In genomic region chrX:160426930-160427329, GRCm38 (mm10) we compare ENCODE assay signal across 25 mouse cellular contexts. TPM values are rescaled to one million over a fixed set of nuclear protein-coding genes. Genes with fewer than 3 reads are reported as not detected.
DNase-seq lines count a peak whose midpoint lies in the region; ATAC-seq and TF ChIP-seq lines count a peak whose summit lies in the region.
"Had no signal": no experiment of that assay in that cellular context is flagged by ENCODE, and none has a peak within 500 bp of the region (broad histone marks: within the 10 kb centered on the region; RNA-seq: fewer than 3 reads in every experiment).

No protein-coding gene starts in this region.

- no peak for TF ChIP-seq RAD21 in MEL (IDR thresholded peaks at IDR 0.05; ENCODE audit: low read depth, low read length)

- TF ChIP-seq CTCF in liver, adult 2 months (IDR thresholded peaks at IDR 0.05; ENCODE audit: low read depth, low read length) = no peak
- no peak for TF ChIP-seq CTCF in MEL (IDR thresholded peaks at IDR 0.05 in 2 of 3, conservative IDR thresholded peaks at IDR 0.05 in 1 of 3; ENCODE audit: control insufficient read depth in 1 of 3, insufficient read depth in 1 of 3, low read depth in 2 of 3, low read length in 3 of 3, poor library complexity in 1 of 3, severe bottlenecking in 1 of 3)

- no peak for TF ChIP-seq EP300 in MEL (IDR thresholded peaks at IDR 0.05; ENCODE audit: low read depth in 1 of 2, low read length in 2 of 2)

- no peaks in the 10 kb centered on the region for H3K79me2 ChIP-seq in liver, adult 2 months (ENCODE audit: control insufficient read depth, insufficient read depth, low read length)
- no peaks in the 10 kb centered on the region for H3K79me2 ChIP-seq in MEL (ENCODE audit: control insufficient read depth, insufficient read depth, low read length, poor library complexity)

- no peak for TF ChIP-seq POLR2A in liver, adult 2 months (IDR thresholded peaks at IDR 0.05; ENCODE audit: extremely low read depth, insufficient read depth, low read length)
- TF ChIP-seq POLR2A in MEL (IDR thresholded peaks at IDR 0.05; ENCODE audit: control insufficient read depth in 1 of 2, insufficient read depth in 1 of 2, low read depth in 1 of 2, low read length in 2 of 2, poor library complexity in 1 of 2) = no peak

- no peak overlapping the region for H3K4me3 ChIP-seq in liver, adult 2 months (ENCODE audit: insufficient read depth, low read depth, low read length)
- no peak overlapping the region for H3K4me3 ChIP-seq in liver, embryonic 12.5 days
- H3K4me3 ChIP-seq in MEL (ENCODE audit: control insufficient read depth in 1 of 2, insufficient read depth in 1 of 2, low read depth in 2 of 2, low read length in 2 of 2) = no peak overlapping the region
- H3K4me3 ChIP-seq: embryonic facial prominence, embryonic 15.5 days; erythroblast, embryonic 14.5 days; forebrain, embryonic 10.5 days; gastrocnemius, adult 2 months; heart, adult 2 months; heart, embryonic 13.5 days; hindbrain, embryonic 13.5 days had no signal

- no peak overlapping the region for H3K27ac ChIP-seq in liver, adult 2 months (replicated peaks; ENCODE audit: insufficient read depth, low read depth, low read length)
- no peak overlapping the region for H3K27ac ChIP-seq in liver, embryonic 12.5 days
- H3K27ac ChIP-seq in MEL (ENCODE audit: control insufficient read depth, low read depth, low read length) = no peak overlapping the region
- H3K27ac ChIP-seq: embryonic facial prominence, embryonic 15.5 days; forebrain, embryonic 10.5 days; gastrocnemius, adult 2 months; heart, adult 2 months; heart, embryonic 13.5 days; hindbrain, embryonic 13.5 days; hindbrain, postnatal 0 days had no signal

- H3K4me2 ChIP-seq in liver, embryonic 12.5 days = no peak overlapping the region
- H3K4me2 ChIP-seq: embryonic facial prominence, embryonic 15.5 days; heart, embryonic 13.5 days; hindbrain, embryonic 13.5 days had no signal

- H3K9ac ChIP-seq in liver, adult 2 months (ENCODE audit: low read depth, low read length) = no peak overlapping the region
- H3K9ac ChIP-seq in liver, embryonic 12.5 days = no peak overlapping the region
- H3K9ac ChIP-seq in MEL (ENCODE audit: control insufficient read depth, low read depth, low read length, poor library complexity, severe bottlenecking) = no peak overlapping the region
- H3K9ac ChIP-seq: embryonic facial prominence, embryonic 15.5 days; heart, embryonic 13.5 days; hindbrain, embryonic 13.5 days had no signal

- H3K27me3 ChIP-seq in liver, adult 2 months (ENCODE audit: control insufficient read depth, insufficient read depth, low read length) = no peaks in the 10 kb centered on the region
- H3K27me3 ChIP-seq in liver, embryonic 12.5 days (replicated peaks) = no peaks in the 10 kb centered on the region
- peaks cover 2 to 4% of the 10 kb centered on the region in 2 experiments; a peak in 3 of 4 replicates for H3K27me3 ChIP-seq in MEL (ENCODE audit: control insufficient read depth in 1 of 2, insufficient read depth in 2 of 2, low read length in 2 of 2)

- DNase-seq in heart, adult 11 months = peak; percentile 82
- DNase-seq in heart, adult 8-10 months (ENCODE audit: low spot score) = no peak
- peak; percentile 28 for DNase-seq in liver, adult 2 months (ENCODE audit: extremely low read depth, low read depth, low spot score)
- peak; percentile 20 for DNase-seq in MEL (ENCODE audit: low read depth, low spot score)
- no peak for DNase-seq in urinary bladder, postnatal 4 days (ENCODE audit: low spot score in 2 of 2)
- DNase-seq: adrenal gland, postnatal 10 days; B cell, adult 2 months; cerebellum, adult 11 months; cerebellum, adult 8-10 months; cerebellum, postnatal 14 days; embryo, embryonic 11 days; gastrocnemius, adult 2 months; gastrocnemius, postnatal 25 days; heart, adult 2 months; heart, postnatal 4 days had no signal

- H3K4me1 ChIP-seq in liver, adult 2 months (ENCODE audit: control insufficient read depth, insufficient read depth, low read length) = peaks cover 4% of the 10 kb centered on the region
- no peaks in the 10 kb centered on the region for H3K4me1 ChIP-seq in liver, embryonic 12.5 days
- no peaks in the 10 kb centered on the region for H3K4me1 ChIP-seq in MEL (ENCODE audit: control insufficient read depth in 1 of 2, insufficient read depth in 2 of 2, low read length in 2 of 2)
- H3K4me1 ChIP-seq: embryonic facial prominence, embryonic 15.5 days; heart, embryonic 13.5 days; hindbrain, embryonic 13.5 days had no signal

- no peak for ATAC-seq in liver, embryonic 12.5 days
- peak; percentile 38 for ATAC-seq in megakaryocyte, adult 5-6 weeks (ENCODE audit: poor library complexity, severe bottlenecking)
- ATAC-seq in activated CD4-positive, CD25-positive, alpha-beta regulatory T cell, adult 4 months = no peak
- ATAC-seq: forebrain, embryonic 14.5 days; hindbrain, postnatal 0 days had no signal

- H3K36me3 ChIP-seq in liver, adult 2 months (ENCODE audit: control insufficient read depth, insufficient read depth, low read length) = no peaks in the 10 kb centered on the region
- H3K36me3 ChIP-seq in liver, embryonic 12.5 days = no peaks in the 10 kb centered on the region
- no peaks in the 10 kb centered on the region for H3K36me3 ChIP-seq in MEL (ENCODE audit: control insufficient read depth in 1 of 2, insufficient read depth in 2 of 2, low read length in 2 of 2)
- H3K36me3 ChIP-seq: embryonic facial prominence, embryonic 15.5 days; forebrain, embryonic 10.5 days; heart, embryonic 13.5 days; hindbrain, embryonic 13.5 days had no signal

- no peaks in the 10 kb centered on the region for H3K9me3 ChIP-seq in liver, embryonic 12.5 days (replicated peaks)
- H3K9me3 ChIP-seq in MEL (replicated peaks; ENCODE audit: insufficient read depth, low read length) = no peaks in the 10 kb centered on the region
- H3K9me3 ChIP-seq: embryonic facial prominence, embryonic 15.5 days; forebrain, embryonic 10.5 days; heart, embryonic 13.5 days; hindbrain, embryonic 13.5 days had no signal

- 43% methylated on average over 1 of the region's 1 CpGs for WGBS in liver, adult 2 months
- WGBS in liver, embryonic 12.5 days (ENCODE audit: insufficient replicate concordance) = 56% methylated on average over 1 of the region's 1 CpGs

TF ChIP-seq in MEL, 35 proteins besides CTCF, POLR2A, EP300 and RAD21:
- TF ChIP-seq ELF1 (IDR thresholded peaks at IDR 0.05; ENCODE audit: low read depth, low read length) (no peak), HCFC1 (IDR thresholded peaks at IDR 0.05; ENCODE audit: low read depth, low read length) (no peak), SMC3 (IDR thresholded peaks at IDR 0.05; ENCODE audit: low read depth, low read length) (no peak), TAL1 (IDR thresholded peaks at IDR 0.05; ENCODE audit: low read length) (no peak), MYC (IDR thresholded peaks at IDR 0.05; ENCODE audit: low read depth, low read length) (no peak), E2F4 (IDR thresholded peaks at IDR 0.05; ENCODE audit: borderline replicate concordance, low read depth, low read length) (no peak), MAZ (IDR thresholded peaks at IDR 0.05; ENCODE audit: low read depth, low read length) (no peak), POLR2AphosphoS5 (IDR thresholded peaks at IDR 0.05; ENCODE audit: borderline replicate concordance, low read depth, low read length) (no peak), MAX (IDR thresholded peaks at IDR 0.05; ENCODE audit: low read length) (no peak), MYB (IDR thresholded peaks at IDR 0.05; ENCODE audit: low read depth, low read length) (no peak), TBP (IDR thresholded peaks at IDR 0.05; ENCODE audit: low read depth, low read length) (no peak), ZMIZ1 (IDR thresholded peaks at IDR 0.05; ENCODE audit: low read depth, low read length) (no peak), JUND (IDR thresholded peaks at IDR 0.05; ENCODE audit: low read depth, low read length) (no peak), CHD1 (IDR thresholded peaks at IDR 0.05; ENCODE audit: low read depth, low read length) (no peak), ZC3H11A (IDR thresholded peaks at IDR 0.05; ENCODE audit: low read depth, low read length) (no peak), USF1 (IDR thresholded peaks at IDR 0.05; ENCODE audit: low read depth, low read length) (no peak)

RNA-seq across cellular contexts. Expression of gene Adgrg2, which starts 36.4 kb away (rescaled TPM):
- under 1 TPM; 0.52 to 0.72 (median 0.57) TPM for total RNA-seq in heart, adult 8-10 months (2022)
- total RNA-seq in liver, adult 2 months (2014; rRNA removed) = 0.20 and 0.55 TPM in 2 replicates
- polyA plus RNA-seq in liver, adult 2 months (2012; rRNA removed) = 0.01 and 0.09 TPM in 2 replicates
- 0.25 and 0.72 TPM in 2 replicates for polyA plus RNA-seq in liver, embryonic 12.5 days (2016; fragmentation: Nextera tagmentation; extraction: Ambion mirVana)
- not detected in 2 replicates for total RNA-seq in MEL (2012; rRNA removed)
- polyA plus RNA-seq in MEL (2012; ENCODE audit: insufficient read depth in 1 of 2, insufficient read length in 2 of 2, low read depth in 1 of 2, low replicate concordance in 2 of 2, missing spikeins in 1 of 2) = not detected
- total RNA-seq in megakaryocyte, adult 5-6 weeks (2015) = not detected in 2 replicates
- total RNA-seq in megakaryocyte, adult 5-6 weeks (2017) = not detected in 2 replicates
- polyA plus RNA-seq in activated CD4-positive, CD25-positive, alpha-beta regulatory T cell, adult 4 months (2017; shearing (Covaris generic)) = not detected
- polyA plus RNA-seq: erythroblast, embryonic 14.5 days had no signal

Comparison
In these comparisons a context has a peak if more than half of its experiments do, and no peak if none do; other contexts are left out.
1. DNase-seq: peak in heart, adult 11 months (single experiment), liver, adult 2 months (single experiment) and MEL (single experiment); none in heart, adult 8-10 months (single experiment) and urinary bladder, postnatal 4 days (0 of 2).